Mouse (Mus musculus) c-Kit-positive CD71-positive TER-119-positive erythroid progenitor cells, embryonic 14.5 days (primary cell): ENCODE data around the gene Sipa1.

Experiments
- DNase-seq: peaks from one replicate; pipeline ENCODE4 v3.0.0-alpha.2; 2013; ENCODE audit warnings: low spot score

Sipa1 gene

DNA sequence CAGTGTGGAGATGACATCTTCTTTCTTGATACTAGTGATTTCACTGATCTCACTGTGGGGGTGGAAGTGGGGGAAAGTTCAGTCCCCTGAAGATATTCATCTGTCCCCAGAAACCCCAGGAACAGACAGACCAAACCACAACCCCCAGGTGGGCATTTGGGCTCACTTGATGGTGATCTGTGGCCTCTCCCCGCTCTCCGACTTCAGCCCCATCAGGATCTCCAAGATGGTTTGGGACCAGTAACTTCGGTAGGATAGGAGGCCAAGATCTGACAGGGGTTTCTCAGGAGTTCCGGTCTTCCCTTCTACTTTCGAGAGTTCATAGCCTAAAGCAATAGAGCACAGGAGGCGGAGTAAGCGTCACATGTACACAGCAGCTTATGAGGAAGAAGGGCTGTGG is 59.8 kb downstream of the Sipa1 start:
- no peak for DNase-seq

DNA sequence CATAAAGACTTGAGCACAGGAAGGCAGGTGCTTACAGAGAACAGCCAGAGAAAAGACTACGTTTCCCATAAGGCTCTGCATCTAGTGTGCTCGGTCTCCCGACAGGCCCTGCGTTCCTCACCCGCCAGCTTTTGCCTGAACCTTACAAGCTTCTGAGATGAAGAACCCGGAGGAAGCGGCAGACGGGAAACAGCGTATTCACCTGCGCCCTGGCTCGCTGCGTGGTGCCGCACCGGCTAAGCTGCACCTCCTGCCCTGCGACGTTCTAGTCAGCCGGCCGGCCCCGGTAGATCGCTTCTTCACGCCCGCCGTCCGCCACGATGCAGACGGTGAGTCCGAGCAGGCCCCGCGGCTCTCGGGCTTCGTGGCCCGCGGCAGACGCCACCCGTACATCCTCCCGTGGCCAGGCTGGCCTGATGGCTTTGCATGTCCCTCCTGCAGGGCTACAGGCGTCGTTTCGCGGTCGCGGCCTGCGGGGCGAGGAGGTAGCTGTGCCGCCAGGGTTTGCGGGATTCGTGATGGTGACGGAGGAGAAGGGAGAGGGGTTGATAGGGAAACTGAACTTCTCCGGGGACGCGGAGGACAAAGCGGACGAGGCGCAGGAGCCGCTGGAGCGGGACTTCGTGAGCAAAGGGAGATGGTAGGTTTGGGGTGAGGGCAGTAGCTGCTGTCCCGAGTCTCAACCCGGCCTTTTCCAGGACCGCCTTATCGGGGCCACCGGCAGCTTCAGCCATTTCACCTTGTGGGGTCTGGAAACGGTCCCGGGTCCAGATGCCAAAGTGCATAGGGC is 61.6 kb downstream of the Sipa1 start, which contains the start of gene Rnaseh2c:
Gene Rnaseh2c, plus strand, starts transcription at position 122 of the 790 bp plus-strand sequence.
- DNase-seq: peak; percentile 77
